Mouse (Mus musculus) subcutaneous adipose tissue, adult 2 months (tissue): Measurements from ENCODE around the gene 4931422A03Rik. TPM values are rescaled to one million over a fixed set of nuclear protein-coding genes. Genes with fewer than 3 reads are reported as not detected.

Experiments
- polyA plus RNA-seq: library from polyadenylated mRNA; depleted of rRNA; stranded (reverse); fragments of >200 nt; gene quantifications from 2 replicates; pipeline ENCODE4 v1.2.3, GENCODE M21; 2012; ENCODE audit warnings: low replicate concordance; rRNA removed

4931422A03Rik gene
- not detected in 2 replicates for polyA plus RNA-seq

GRCm38 (mm10) chr2:104028139-104028723 is at the start of gene 4931422A03Rik:
Gene 4931422A03Rik, minus strand, starts transcription at chr2:104028361.

GRCm38 (mm10) chr2:104069704-104070185 is 41.6 kb upstream of the 4931422A03Rik start, which contains the start of gene Cd59b:
Gene Cd59b, plus strand, starts transcription at chr2:104069849.

DNA sequence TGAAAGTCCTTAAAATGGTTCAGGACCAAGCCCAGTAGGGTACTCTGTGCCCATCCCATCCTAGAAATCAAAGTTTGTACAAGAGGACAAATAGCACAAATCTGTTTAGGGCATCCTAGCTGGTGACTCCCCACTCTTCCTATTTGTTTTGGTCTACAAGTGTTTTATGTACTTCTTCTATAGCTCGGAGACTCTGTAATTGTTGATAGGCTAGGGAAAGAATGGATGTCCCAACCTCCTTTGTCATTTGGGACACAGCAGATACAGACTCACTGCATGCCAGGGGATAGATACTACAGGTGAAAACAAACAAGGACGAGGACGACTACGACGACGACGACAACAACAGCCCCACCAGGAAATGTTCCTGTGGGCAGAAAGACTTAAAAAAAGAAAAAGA is 40.3 kb upstream of the 4931422A03Rik start, which contains the start of gene Gm10799:
TSS of gene Gm10799 (minus strand) at position 101 of the 400 bp plus-strand sequence.

DNA sequence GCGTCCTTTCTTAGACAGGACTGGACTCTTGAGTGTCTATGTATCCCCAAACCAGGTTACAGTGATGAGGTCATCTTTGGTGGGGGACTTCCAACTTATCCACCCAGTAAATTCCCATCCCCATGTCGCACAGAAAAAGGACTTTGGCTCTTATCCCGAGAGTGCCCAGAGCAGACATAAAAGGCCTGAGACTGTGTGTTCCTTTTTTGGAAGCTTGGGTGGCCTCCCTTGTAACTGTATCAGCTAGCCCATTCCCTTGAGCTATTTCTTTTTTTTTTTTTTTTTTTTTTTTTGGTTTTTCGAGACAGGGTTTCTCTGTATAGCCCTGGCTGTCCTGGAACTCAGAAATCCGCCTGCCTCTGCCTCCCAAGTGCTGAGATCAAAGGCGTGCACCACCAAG is 37.4 kb upstream of the 4931422A03Rik start, which contains the start of gene Gm10912:
TSS of gene Gm10912 (plus strand) at position 301 of the 400 bp plus-strand sequence.

GRCm38 (mm10) chr2:104027458-104028138 is 563 bp downstream of the 4931422A03Rik start, which contains the start of gene Fbxo3:
Gene Fbxo3, plus strand, starts transcription at chr2:104027721.

GRCm38 (mm10) chr2:103957649-103958546 is 70.3 kb downstream of the 4931422A03Rik start, which contains the start of gene Lmo2:
Gene Lmo2, plus strand, starts transcription at chr2:103957986.

Other genes starting within 250 kb of the 4931422A03Rik start
- gene Caprin1, start 230.7 kb downstream of the 4931422A03Rik start, polyA plus RNA-seq = 136 and 204 TPM in 2 replicates
- 25.8 and 28.9 TPM in 2 replicates for gene Lmo2, start 70.4 kb downstream of the 4931422A03Rik start, polyA plus RNA-seq
- 25.4 and 29.3 TPM in 2 replicates for gene Fbxo3, start 640 bp downstream of the 4931422A03Rik start, polyA plus RNA-seq
- gene Gm10912, start 37.5 kb upstream of the 4931422A03Rik start, polyA plus RNA-seq = not detected in 2 replicates
- not detected in 2 replicates for gene Gm10799, start 40.2 kb upstream of the 4931422A03Rik start, polyA plus RNA-seq
- 12.3 and 22.3 TPM in 2 replicates for gene Cd59b, start 41.5 kb upstream of the 4931422A03Rik start, polyA plus RNA-seq
- 28.1 and 169 TPM in 2 replicates for gene Cd59a, start 67.4 kb upstream of the 4931422A03Rik start, polyA plus RNA-seq
- gene A930018P22Rik, start 94.4 kb upstream of the 4931422A03Rik start, polyA plus RNA-seq = 0.32 and 1.2 TPM in 2 replicates